Mouse (Mus musculus) erythroblast, embryonic 14.5 days (primary cell): ENCODE measurements at regions not wholly inside any gene's neighbourhood (a gene's known extent, or its start where the extent isn't known, plus 50 kb on each side); places are given as distances from the start of the nearest gene placed in this dataset.

ENCODE experiments used
- GATA1 ChIP-seq: IDR thresholded peaks from 2 replicates; pipeline ENCODE4 v1.6.1; 2012; ENCODE audit warnings: low read length, inconsistent platforms, mixed read lengths
- TAL1 ChIP-seq: IDR thresholded peaks from 3 replicates; pipeline ENCODE4 v1.6.1; 2012; ENCODE audit warnings: low read length, inconsistent platforms, mixed read lengths

DNA sequence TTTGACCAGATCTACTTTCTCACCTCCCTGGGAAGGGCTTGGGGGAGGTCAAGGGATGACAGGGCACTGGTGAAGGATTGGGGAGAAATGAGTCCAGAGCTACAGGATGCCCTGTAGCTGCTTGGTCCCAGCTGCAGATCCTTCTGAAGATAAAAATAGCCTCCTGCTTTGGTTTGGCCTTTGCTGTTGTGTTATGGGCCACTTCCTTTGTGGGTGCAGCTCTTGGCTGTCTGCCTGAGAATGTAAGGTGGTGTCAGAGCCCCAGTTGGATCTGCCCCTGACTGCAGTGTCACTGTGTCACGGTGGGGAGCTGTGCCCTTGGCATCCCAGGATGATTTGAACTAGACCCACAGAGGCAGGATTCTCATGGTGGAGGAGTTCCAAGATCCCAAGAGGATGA, 67.8 kb upstream of the Id2 start:
- no peak for TF ChIP-seq GATA1
- no peak for TF ChIP-seq TAL1
